Mouse (Mus musculus) liver, postnatal 0 days (tissue): ENCODE results near the gene F830045P16Rik. TPM values are rescaled to one million over a fixed set of nuclear protein-coding genes. Genes with fewer than 3 reads are reported as not detected.
A peak's percentile ranks its signal among the peaks of the same experiment; 100 is the strongest.

Source experiments
- ATAC-seq: fragments of 200-750 bp; cut with Nextera tagmentation; 2 replicates; pipeline ENCODE4 v1.8.0; 2017; ENCODE audit warnings: mild to moderate bottlenecking, moderate library complexity
- DNase-seq: peaks from one replicate; pipeline ENCODE4 v3.0.0-alpha.2; 2016
- H3K27ac ChIP-seq: fragments of 300-500 bp; sonication (generic); 2 replicates; pipeline ENCODE4 v1.5.1; 2014; ENCODE audit warnings: antibody characterized with exemption, moderate library complexity, mild to moderate bottlenecking, low read depth
- H3K27me3 ChIP-seq: fragments of 300-500 bp; sonication (generic); 2 replicates; pipeline ENCODE4 v1.6.1; 2014; ENCODE audit warnings: low read length, control low read depth, mixed read lengths; ENCODE audit not compliant: insufficient read depth
- H3K36me3 ChIP-seq: fragments of 300-500 bp; sonication (generic); replicated peaks from 2 replicates; pipeline ENCODE4 v1.6.1; 2014; ENCODE audit warnings: mild to moderate bottlenecking, control low read depth, low read length, moderate library complexity, mixed read lengths; ENCODE audit not compliant: insufficient read depth
- H3K4me1 ChIP-seq: fragments of 300-500 bp; sonication (generic); 2 replicates; pipeline ENCODE4 v1.6.1; 2014; ENCODE audit warnings: antibody characterized with exemption, mild to moderate bottlenecking, control low read depth; ENCODE audit not compliant: insufficient read depth
- H3K4me2 ChIP-seq: fragments of 300-500 bp; sonication (generic); 2 replicates; pipeline ENCODE4 v1.6.1; 2014; ENCODE audit warnings: low read depth, mild to moderate bottlenecking, low read length, moderate library complexity, mixed read lengths
- H3K4me3 ChIP-seq: fragments of 300-500 bp; sonication (generic); 2 replicates; pipeline ENCODE4 v1.5.1; 2014; ENCODE audit warnings: low read depth, low read length
- H3K9ac ChIP-seq: fragments of 300-500 bp; sonication (generic); replicated peaks from 2 replicates; pipeline ENCODE4 v1.6.1; 2014; ENCODE audit warnings: mild to moderate bottlenecking, moderate library complexity
- H3K9me3 ChIP-seq: fragments of 300-500 bp; sonication (generic); 2 replicates; pipeline ENCODE4 v1.6.1; 2016; ENCODE audit warnings: mild to moderate bottlenecking, control low read depth, low read length, mixed read lengths
- CTCF ChIP-seq: sonication (generic); IDR thresholded peaks from 2 replicates; pipeline ENCODE4 v1.5.1; 2016; ENCODE audit warnings: antibody characterized with exemption, low read depth
- EP300 ChIP-seq: IDR thresholded peaks from 2 replicates; pipeline ENCODE4 v1.6.1; 2016; ENCODE audit warnings: antibody characterized with exemption, low read depth, mild to moderate bottlenecking
- WGBS: fragments of 180-500 bp; shearing (Covaris S2); extraction: QIAGEN DNeasy Blood & Tissue Kit; methylation state at CpG from one replicate; pipeline ENCODE4 v1.1.7; 2014; ENCODE audit not compliant: insufficient replicate concordance; 5-methylcytosine and 5-hydroxymethylcytosine counted together
- polyA plus RNA-seq: library from polyadenylated mRNA; unstranded; fragments of >200 nt; fragmentation: Nextera tagmentation; extraction: Ambion mirVana; gene quantifications from 2 replicates; pipeline ENCODE4 v1.2.1, GENCODE M21; 2015

The F830045P16Rik gene
- polyA plus RNA-seq, 1 experiment from 2014 or later: not detected

DNA sequence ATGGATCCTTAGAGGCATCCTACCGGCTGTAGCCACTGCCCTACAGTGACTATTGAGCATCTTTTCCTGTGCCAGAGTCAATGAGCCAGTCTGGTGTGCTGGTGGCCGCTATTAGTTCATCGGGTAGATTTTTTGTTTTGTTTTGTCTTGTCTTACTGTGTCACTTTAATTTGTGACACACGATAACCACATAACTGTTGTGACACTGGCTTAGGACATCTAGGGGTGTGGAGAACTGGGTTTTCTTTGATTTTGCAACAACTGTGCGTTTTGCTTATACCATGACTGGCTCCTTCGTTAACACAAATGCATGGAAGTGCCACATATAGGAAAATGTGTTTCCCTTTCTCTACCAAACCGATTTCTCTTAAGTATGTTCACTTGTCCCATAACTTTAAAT is 126.1 kb downstream of the F830045P16Rik start:
- no peak overlapping the region for H3K4me3 ChIP-seq
- H3K36me3 ChIP-seq: no peaks in the 10 kb centered on the region
- H3K27me3 ChIP-seq: no peaks in the 10 kb centered on the region
- 67% methylated on average over 7 of the region's 7 CpGs for WGBS
- TF ChIP-seq EP300 (0 out of 2 replicates have a peak, but pooled peaks have one; percentile 13), CTCF (no peak)
- H3K4me1 ChIP-seq: no peaks in the 10 kb centered on the region
- H3K9me3 ChIP-seq: no peaks in the 10 kb centered on the region
- ATAC-seq (no peak), DNase-seq (no peak)
- H3K27ac ChIP-seq: 0 out of 2 replicates have a peak overlapping the region, but pooled peaks have one; percentile 22
- no peak overlapping the region for H3K4me2 ChIP-seq
- H3K9ac ChIP-seq: no peak overlapping the region

DNA sequence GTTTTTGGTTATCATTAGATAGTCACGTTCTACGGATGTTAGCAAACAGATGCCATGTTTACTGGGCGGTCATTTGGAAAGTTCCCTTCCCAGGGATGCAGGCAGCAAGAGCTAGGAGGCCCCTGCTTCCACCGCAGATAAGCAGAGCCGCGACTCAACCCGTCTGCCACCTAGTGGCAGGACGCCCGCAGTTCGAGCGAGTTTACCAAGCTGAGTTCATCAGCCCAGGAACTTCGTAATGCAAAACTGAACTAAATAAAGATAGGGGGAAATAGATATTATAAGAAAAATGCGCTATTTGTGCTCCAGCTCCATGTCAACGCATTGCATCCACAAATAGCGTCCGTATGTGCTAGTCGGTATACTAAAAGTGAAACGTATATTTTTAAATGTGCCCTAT is 127.9 kb downstream of the F830045P16Rik start:
- DNase-seq (peak; percentile 78), ATAC-seq (peak; percentile 44; the same call in 1 of the 2 replicates)
- H3K36me3 ChIP-seq: no peaks in the 10 kb centered on the region
- H3K4me2 ChIP-seq: no peak overlapping the region
- no peaks in the 10 kb centered on the region for H3K27me3 ChIP-seq
- no peaks in the 10 kb centered on the region for H3K9me3 ChIP-seq
- H3K27ac ChIP-seq: no peak overlapping the region
- H3K9ac ChIP-seq: no peak overlapping the region
- peak; percentile 80 for TF ChIP-seq CTCF
- no peak for TF ChIP-seq EP300
- H3K4me3 ChIP-seq: no peak overlapping the region
- 14% methylated on average over 18 of the region's 18 CpGs for WGBS
- no peaks in the 10 kb centered on the region for H3K4me1 ChIP-seq

Other genes with a start within 250 kb of the F830045P16Rik start
- gene Ckap2l, start 239.4 kb downstream of the F830045P16Rik start, polyA plus RNA-seq: 12.3 and 13.2 TPM in 2 replicates
- 4.8 and 6.3 TPM in 2 replicates for gene Il1a, start 226.6 kb downstream of the F830045P16Rik start, polyA plus RNA-seq
- 1.3 TPM in 2 replicates for gene Il1b, start 165.5 kb downstream of the F830045P16Rik start, polyA plus RNA-seq
- 26.9 and 28.1 TPM in 2 replicates for gene Sirpa, start 56.2 kb upstream of the F830045P16Rik start, polyA plus RNA-seq
- gene Pdyn, start 163.2 kb upstream of the F830045P16Rik start, polyA plus RNA-seq: not detected in 2 replicates